Mouse (Mus musculus) embryonic facial prominence, embryonic 11.5 days (tissue): ENCODE data around the gene Pter. TPM values are rescaled to one million over a fixed set of nuclear protein-coding genes. Genes with fewer than 3 reads are reported as not detected.

Experiments used
- ATAC-seq: fragments of 200-750 bp; cut with Nextera tagmentation; replicated peaks from 2 replicates; pipeline ENCODE4 v1.8.0; 2017; ENCODE audit warnings: low read depth; ENCODE audit not compliant: insufficient number of reproducible peaks, low FRiP score, low TSS enrichment
- DNase-seq: peaks from one replicate; pipeline ENCODE4 v3.0.0-alpha.2; 2015; ENCODE audit warnings: low spot score
- H3K27ac ChIP-seq: fragments of 300-500 bp; sonication (generic); replicated peaks from 2 replicates; pipeline ENCODE4 v1.5.1; 2014; ENCODE audit warnings: mild to moderate bottlenecking, low read depth, low read length, control low read depth
- H3K27me3 ChIP-seq: fragments of 300-500 bp; sonication (generic); 2 replicates; pipeline ENCODE4 v1.6.1; 2014; ENCODE audit warnings: mild to moderate bottlenecking, low read length, moderate library complexity, mixed read lengths; ENCODE audit not compliant: control insufficient read depth, insufficient read depth
- H3K36me3 ChIP-seq: fragments of 300-500 bp; sonication (generic); replicated peaks from 2 replicates; pipeline ENCODE4 v1.6.1; 2014; ENCODE audit warnings: low read depth, mild to moderate bottlenecking, low read length, moderate library complexity, mixed read lengths; ENCODE audit not compliant: control insufficient read depth, insufficient read depth
- H3K4me1 ChIP-seq: fragments of 300-500 bp; sonication (generic); 2 replicates; pipeline ENCODE4 v1.6.1; 2014; ENCODE audit warnings: low read length, mixed read lengths; ENCODE audit not compliant: control insufficient read depth, insufficient read depth
- H3K4me2 ChIP-seq: fragments of 300-500 bp; sonication (generic); 2 replicates; pipeline ENCODE4 v1.6.1; 2014; ENCODE audit warnings: low read depth, mild to moderate bottlenecking, control low read depth, low read length, moderate library complexity
- H3K4me3 ChIP-seq: fragments of 300-500 bp; sonication (generic); 2 replicates; pipeline ENCODE4 v1.5.1; 2014; ENCODE audit warnings: low read depth, low read length, control low read depth
- H3K9ac ChIP-seq: fragments of 300-500 bp; sonication (generic); replicated peaks from 2 replicates; pipeline ENCODE4 v1.6.1; 2014; ENCODE audit warnings: mild to moderate bottlenecking, control low read depth, low read length
- H3K9me3 ChIP-seq: fragments of 300-500 bp; sonication (generic); replicated peaks from 2 replicates; pipeline ENCODE4 v1.6.1; 2016; ENCODE audit warnings: mild to moderate bottlenecking, low read length, inconsistent platforms, mixed read lengths; ENCODE audit not compliant: control insufficient read depth
- WGBS: fragments of 180-500 bp; shearing (Covaris S2); extraction: QIAGEN DNeasy Blood & Tissue Kit; methylation state at CpG from one replicate; pipeline ENCODE4 v1.1.7; 2014; 5-methylcytosine and 5-hydroxymethylcytosine counted together
- polyA plus RNA-seq: library from polyadenylated mRNA; unstranded; fragments of >200 nt; fragmentation: Nextera tagmentation; extraction: Ambion mirVana; gene quantifications from 2 replicates; pipeline ENCODE4 v1.2.1, GENCODE M21; 2014

Gene Pter
- polyA plus RNA-seq, 1 experiment from 2014 or later, result 12.2 TPM

- Histone ChIP-seq H3K4me2 (peak overlapping the region; percentile 97), H3K9ac (peak overlapping the region; percentile 43), H3K27me3 (peaks cover 24% of the 10 kb centered on the region), H3K36me3 (no peaks in the 10 kb centered on the region), H3K4me3 (peak overlapping the region; percentile 52), H3K27ac (no peak overlapping the region), H3K4me1 (0 out of 2 replicates have a peak, but pooled peaks cover 3% of the 10 kb centered on the region), H3K9me3 (no peaks in the 10 kb centered on the region)
- DNase-seq (peak; percentile 40), ATAC-seq (peak; percentile 72; the same call in 1 of the 2 replicates)
- under 1% methylated on average over 75 of the region's 75 CpGs for WGBS
Observed at GRCm38 (mm10) chr2:13010460-13011341, 86.9 kb downstream of the Pter start.

DNA sequence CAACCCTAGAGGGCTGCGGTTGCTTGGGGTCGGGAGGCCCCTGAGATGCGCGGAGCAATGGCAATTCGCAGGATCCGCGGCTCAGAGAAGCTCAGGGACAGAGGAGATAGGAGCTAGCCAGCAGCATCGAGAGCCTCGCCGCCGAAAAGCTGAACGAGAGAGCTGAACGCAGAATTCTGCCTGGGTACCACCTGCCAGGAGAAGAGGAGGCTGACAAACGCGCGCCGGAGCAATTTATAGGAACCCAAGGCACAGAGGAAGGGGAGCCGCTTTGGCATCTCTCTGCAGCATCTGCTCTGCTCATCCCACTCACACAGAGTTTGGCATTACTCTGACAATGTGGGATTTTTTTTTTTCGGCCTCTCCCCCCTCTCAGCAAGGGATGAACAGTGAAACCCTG, 87.6 kb downstream of the Pter start, which contains the start of gene C1ql3:
C1ql3 (minus strand) TSS at position 335 of the 400 bp plus-strand sequence.
- WGBS, result under 1% methylated on average over 19 of the region's 19 CpGs

GRCm38 (mm10) chr2:13011973-13012372, 88.1 kb downstream of the Pter start:
- H3K27ac ChIP-seq, result no peak overlapping the region
- no peaks in the 10 kb centered on the region for H3K9me3 ChIP-seq
- H3K9ac ChIP-seq, result no peak overlapping the region
- H3K36me3 ChIP-seq, result no peaks in the 10 kb centered on the region
- H3K4me2 ChIP-seq, result peak overlapping the region; percentile 97; the same call in 1 of the 2 replicates
- ATAC-seq, result no peak
- no peak for DNase-seq
- H3K4me1 ChIP-seq, result 0 out of 2 replicates have a peak, but pooled peaks cover 3% of the 10 kb centered on the region
- 39% methylated on average over 3 of the region's 3 CpGs for WGBS
- peaks cover 24% of the 10 kb centered on the region for H3K27me3 ChIP-seq
- no peak overlapping the region for H3K4me3 ChIP-seq

More for the DNA sequence above, 87.6 kb downstream of the Pter start, which contains the start of gene C1ql3:
- Histone ChIP-seq H3K9ac (peak within 1 kb of the TSS; percentile 43), H3K4me3 (peak within 1 kb of the TSS; percentile 52), H3K27me3 (peaks cover 24% of the 10 kb centered on the region), H3K36me3 (no peaks in the 10 kb centered on the region), H3K4me2 (peak within 1 kb of the TSS; percentile 97), H3K9me3 (no peaks in the 10 kb centered on the region), H3K27ac (no peak within 1 kb of the TSS), H3K4me1 (0 out of 2 replicates have a peak, but pooled peaks cover 3% of the 10 kb centered on the region)
- ATAC-seq (no peak), DNase-seq (peak; percentile 40)

DNA sequence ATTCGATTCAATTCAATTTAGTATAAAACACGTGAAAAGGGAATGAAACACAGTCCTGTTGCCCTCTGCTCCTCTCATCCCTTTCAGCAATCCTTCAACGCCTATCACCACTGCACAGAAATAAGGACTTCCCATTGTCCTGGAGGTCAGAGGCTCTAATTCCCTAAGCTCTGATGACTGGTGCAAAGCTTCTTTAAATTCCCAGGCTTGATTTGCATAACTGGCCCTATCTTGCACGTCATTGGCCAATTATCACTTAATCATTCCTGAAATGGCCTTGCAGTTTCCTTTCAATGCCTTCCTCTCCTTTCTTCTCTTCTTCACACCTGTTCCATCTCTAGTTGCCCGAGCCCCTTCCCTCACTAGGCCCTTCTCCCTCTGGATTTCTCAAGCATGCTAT, 94.5 kb downstream of the Pter start:
- no peaks in the 10 kb centered on the region for H3K9me3 ChIP-seq
- no peak overlapping the region for H3K4me2 ChIP-seq
- H3K9ac ChIP-seq, result no peak overlapping the region
- no peak for DNase-seq
- H3K27ac ChIP-seq, result no peak overlapping the region
- H3K27me3 ChIP-seq, result peaks cover 3% of the 10 kb centered on the region; the same call in 1 of the 2 replicates
- no peaks in the 10 kb centered on the region for H3K4me1 ChIP-seq
- ATAC-seq, result no peak
- no peaks in the 10 kb centered on the region for H3K36me3 ChIP-seq
- WGBS, result 45% methylated on average over 5 of the region's 5 CpGs
- H3K4me3 ChIP-seq, result no peak overlapping the region

- Histone ChIP-seq H3K36me3 (no peaks in the 10 kb centered on the region), H3K9me3 (no peaks in the 10 kb centered on the region), H3K27ac (no peak overlapping the region), H3K4me1 (no peaks in the 10 kb centered on the region), H3K4me3 (no peak overlapping the region), H3K4me2 (no peak overlapping the region), H3K9ac (no peak overlapping the region), H3K27me3 (no peaks in the 10 kb centered on the region)
- ATAC-seq (no peak), DNase-seq (no peak)
- 68% methylated on average over 1 of the region's 1 CpGs for WGBS
Observed at GRCm38 (mm10) chr2:13018861-13019260, 95.0 kb downstream of the Pter start.

- Histone ChIP-seq H3K4me2 (no peak overlapping the region), H3K27me3 (no peaks in the 10 kb centered on the region), H3K4me3 (no peak overlapping the region), H3K9me3 (no peaks in the 10 kb centered on the region), H3K4me1 (no peaks in the 10 kb centered on the region), H3K9ac (no peak overlapping the region), H3K36me3 (no peaks in the 10 kb centered on the region), H3K27ac (no peak overlapping the region)
- DNase-seq (no peak), ATAC-seq (no peak)
- 72% methylated on average over 3 of the region's 3 CpGs for WGBS
Observed at GRCm38 (mm10) chr2:13038772-13039171, 114.9 kb downstream of the Pter start.

- DNase-seq (no peak), ATAC-seq (no peak)
- WGBS, result 92% methylated on average over 4 of the region's 4 CpGs
- Histone ChIP-seq H3K4me2 (no peak overlapping the region), H3K9me3 (no peaks in the 10 kb centered on the region), H3K4me1 (no peaks in the 10 kb centered on the region), H3K4me3 (no peak overlapping the region), H3K27me3 (no peaks in the 10 kb centered on the region), H3K36me3 (no peaks in the 10 kb centered on the region), H3K9ac (no peak overlapping the region), H3K27ac (no peak overlapping the region)
Observed at GRCm38 (mm10) chr2:13039785-13040184, 115.9 kb downstream of the Pter start.

DNA sequence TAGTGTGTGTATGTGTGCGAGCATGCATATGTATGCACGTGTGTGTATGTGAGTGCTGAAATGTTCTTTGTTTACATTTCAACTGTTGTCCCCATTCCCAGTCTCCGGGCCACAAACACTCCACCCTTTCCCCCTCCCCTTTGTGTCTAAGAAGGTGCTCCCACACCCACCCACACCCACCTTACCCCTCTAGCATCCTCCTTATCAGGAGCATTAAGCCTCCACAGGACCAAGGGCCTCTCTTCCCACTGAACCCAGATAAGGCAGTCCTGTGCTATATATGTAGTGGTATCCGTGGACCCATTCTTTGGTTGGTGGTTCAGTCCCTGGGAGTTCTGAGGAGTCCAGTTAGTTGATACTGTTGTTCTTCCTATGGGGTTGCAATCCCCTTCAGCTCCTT, 120.7 kb downstream of the Pter start:
- Histone ChIP-seq H3K27ac (no peak overlapping the region), H3K4me2 (no peak overlapping the region), H3K36me3 (no peaks in the 10 kb centered on the region), H3K27me3 (no peaks in the 10 kb centered on the region), H3K4me3 (no peak overlapping the region), H3K9ac (no peak overlapping the region), H3K4me1 (no peaks in the 10 kb centered on the region), H3K9me3 (no peaks in the 10 kb centered on the region)
- no peak for ATAC-seq
- WGBS, result 92% methylated on average over 4 of the region's 4 CpGs
- DNase-seq, result no peak
